In the genomic region with DNA sequence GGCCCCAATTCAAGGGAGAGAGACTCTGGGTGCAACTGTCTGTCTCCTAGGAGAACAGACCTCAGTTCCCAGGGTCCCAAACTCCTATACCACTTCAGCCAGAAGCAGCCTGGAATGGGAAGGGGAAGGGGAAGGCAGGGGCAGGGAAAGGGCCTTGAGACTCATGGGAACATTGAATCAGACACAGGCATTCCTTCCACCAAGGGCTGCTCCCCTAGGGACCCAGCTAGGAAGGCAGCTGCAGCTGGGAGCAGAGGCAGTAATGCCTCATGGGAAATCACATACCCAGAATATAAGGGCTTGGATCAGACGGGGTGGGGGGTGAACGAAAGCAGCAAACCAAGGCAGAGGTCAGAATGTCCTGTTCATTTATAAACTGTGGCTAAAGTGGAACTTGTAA, we compare ENCODE assay signal across 20 mouse cellular contexts. TPM values are rescaled to one million over a fixed set of nuclear protein-coding genes. Genes with fewer than 3 reads are reported as not detected.
DNase-seq lines count a peak whose midpoint lies in the region; ATAC-seq and TF ChIP-seq lines count a peak whose summit lies in the region.
"Had no signal": no experiment of that assay in that cellular context is flagged by ENCODE, and none has a peak within 500 bp of the region (broad histone marks: within the 10 kb centered on the region; RNA-seq: fewer than 3 reads in every experiment).

No protein-coding gene starts in this region.

- no peak for TF ChIP-seq CTCF in heart, postnatal 0 days (IDR thresholded peaks at IDR 0.05; ENCODE audit: low read depth)

- no peaks in the 10 kb centered on the region for H3K4me1 ChIP-seq in heart, embryonic 10.5 days
- peaks cover 1% of the 10 kb centered on the region for H3K4me1 ChIP-seq in kidney, embryonic 15.5 days
- H3K4me1 ChIP-seq in heart, postnatal 0 days (ENCODE audit: control insufficient read depth, insufficient read depth), result no peaks in the 10 kb centered on the region
- H3K4me1 ChIP-seq: forebrain, embryonic 12.5 days had no signal

- 93% methylated on average over 2 of the region's 2 CpGs for WGBS in heart, embryonic 10.5 days
- 92% methylated on average over 2 of the region's 2 CpGs for WGBS in kidney, embryonic 15.5 days
- WGBS in heart, postnatal 0 days, result 64% methylated on average over 2 of the region's 2 CpGs

- no peaks in the 10 kb centered on the region for H3K9me3 ChIP-seq in heart, embryonic 10.5 days
- no peaks in the 10 kb centered on the region for H3K9me3 ChIP-seq in kidney, embryonic 15.5 days (replicated peaks)
- H3K9me3 ChIP-seq in heart, postnatal 0 days (replicated peaks; ENCODE audit: control insufficient read depth, low read length), result no peaks in the 10 kb centered on the region
- H3K9me3 ChIP-seq: embryonic facial prominence, embryonic 15.5 days; forebrain, embryonic 12.5 days; neural tube, embryonic 13.5 days; stomach, embryonic 15.5 days had no signal

- ATAC-seq in kidney, embryonic 15.5 days (replicated peaks; ENCODE audit: low FRiP score), result no peak
- no peak; the same call in 1 of the 2 replicates for ATAC-seq in heart, postnatal 0 days (ENCODE audit: insufficient read depth, low read depth)

- H3K4me3 ChIP-seq in heart, embryonic 10.5 days, result no peak overlapping the region
- no peak overlapping the region for H3K4me3 ChIP-seq in kidney, embryonic 15.5 days (replicated peaks)
- no peak overlapping the region for H3K4me3 ChIP-seq in heart, postnatal 0 days (ENCODE audit: low read depth, low read length)
- H3K4me3 ChIP-seq: embryonic facial prominence, embryonic 15.5 days; forebrain, embryonic 12.5 days; neural tube, embryonic 13.5 days; stomach, embryonic 15.5 days had no signal

- TF ChIP-seq EP300 in heart, postnatal 0 days (IDR thresholded peaks at IDR 0.05; ENCODE audit: low read depth), result 0 out of 2 replicates have a peak, but pooled peaks have one; percentile 26

- H3K9ac ChIP-seq in kidney, embryonic 15.5 days, result no peak overlapping the region
- H3K9ac ChIP-seq in heart, postnatal 0 days (replicated peaks; ENCODE audit: low read depth, low read length), result no peak overlapping the region
- H3K9ac ChIP-seq: embryonic facial prominence, embryonic 15.5 days; forebrain, embryonic 12.5 days; neural tube, embryonic 13.5 days; stomach, embryonic 15.5 days had no signal

- DNase-seq in heart, adult 11 months, result peak; percentile 98
- DNase-seq in heart, embryonic 10.5 days (ENCODE audit: low spot score), result no peak
- peak; percentile 38 for DNase-seq in kidney, adult 9 months
- no peak for DNase-seq in heart, postnatal 0 days (ENCODE audit: low spot score)
- DNase-seq in lung, postnatal 10 days, result peak; percentile 49
- no peak for DNase-seq in right cerebral cortex, postnatal 25 days
- no peak for DNase-seq in Muller cell, postnatal 12 days (ENCODE audit: inconsistent ontology term)
- DNase-seq: adrenal gland, adult 2 months; B cell, adult 2 months; cerebellum, adult 8-10 months; thymus, postnatal 14 days had no signal

- H3K27me3 ChIP-seq in heart, embryonic 10.5 days (ENCODE audit: insufficient read depth, poor library complexity, severe bottlenecking), result no peaks in the 10 kb centered on the region
- no peaks in the 10 kb centered on the region for H3K27me3 ChIP-seq in kidney, embryonic 15.5 days
- no peaks in the 10 kb centered on the region for H3K27me3 ChIP-seq in heart, postnatal 0 days (ENCODE audit: control insufficient read depth, insufficient read depth, low read length)
- H3K27me3 ChIP-seq: embryonic facial prominence, embryonic 15.5 days; forebrain, embryonic 12.5 days; neural tube, embryonic 13.5 days; stomach, embryonic 15.5 days had no signal

- peaks cover 69% of the 10 kb centered on the region for H3K36me3 ChIP-seq in heart, embryonic 10.5 days
- peaks cover 67% of the 10 kb centered on the region for H3K36me3 ChIP-seq in kidney, embryonic 15.5 days
- H3K36me3 ChIP-seq in heart, postnatal 0 days (replicated peaks; ENCODE audit: control insufficient read depth, insufficient read depth, low read length), result peaks cover 58% of the 10 kb centered on the region

- no peak overlapping the region for H3K27ac ChIP-seq in heart, embryonic 10.5 days
- H3K27ac ChIP-seq in kidney, embryonic 15.5 days, result no peak overlapping the region
- no peak overlapping the region; the same call in 1 of the 2 replicates for H3K27ac ChIP-seq in heart, postnatal 0 days (ENCODE audit: low read depth)
- H3K27ac ChIP-seq: embryonic facial prominence, embryonic 15.5 days; forebrain, embryonic 12.5 days; stomach, embryonic 15.5 days had no signal

- H3K4me2 ChIP-seq in kidney, embryonic 15.5 days, result no peak overlapping the region
- no peak overlapping the region for H3K4me2 ChIP-seq in heart, postnatal 0 days (ENCODE audit: low read depth, low read length)
- H3K4me2 ChIP-seq: embryonic facial prominence, embryonic 15.5 days; forebrain, embryonic 12.5 days; neural tube, embryonic 13.5 days; stomach, embryonic 15.5 days had no signal

RNA-seq across cellular contexts. Expression of a gene that starts 2.5 kb away (rescaled TPM):
- not detected in 2 replicates for polyA plus RNA-seq in heart, embryonic 10.5 days (2016; fragmentation: Nextera tagmentation; extraction: Ambion mirVana)
- 0.48 and 0.71 TPM in 2 replicates for polyA plus RNA-seq in kidney, embryonic 15.5 days (2015; fragmentation: Nextera tagmentation; extraction: Ambion mirVana)
- total RNA-seq in heart, postnatal 0 days (2014; rRNA removed; ENCODE audit: low replicate concordance), result 4.6 and 38.7 TPM in 2 replicates
- polyA plus RNA-seq in heart, postnatal 0 days (2015; fragmentation: Nextera tagmentation; extraction: Ambion mirVana), result 11.7 and 13.2 TPM in 2 replicates
- total RNA-seq: megakaryocyte-erythroid progenitor cell, adult 5-6 weeks had no signal
- polyA plus RNA-seq: forebrain, embryonic 12.5 days; liver, embryonic 16.5 days had no signal

RNA-seq across cellular contexts. Expression of a gene that starts 18.6 kb away (rescaled TPM):
- 57.0 and 81.1 TPM in 2 replicates for polyA plus RNA-seq in heart, embryonic 10.5 days (2016; fragmentation: Nextera tagmentation; extraction: Ambion mirVana)
- polyA plus RNA-seq in kidney, embryonic 15.5 days (2015; fragmentation: Nextera tagmentation; extraction: Ambion mirVana), result 59.2 and 63.7 TPM in 2 replicates
- total RNA-seq in heart, postnatal 0 days (2014; rRNA removed; ENCODE audit: low replicate concordance), result 19.2 and 29.4 TPM in 2 replicates
- 41.1 and 42.7 TPM in 2 replicates for polyA plus RNA-seq in heart, postnatal 0 days (2015; fragmentation: Nextera tagmentation; extraction: Ambion mirVana)
- total RNA-seq: megakaryocyte-erythroid progenitor cell, adult 5-6 weeks had no signal

RNA-seq across cellular contexts. Expression of a gene that starts 42.7 kb away (rescaled TPM):
- polyA plus RNA-seq in heart, embryonic 10.5 days (2016; fragmentation: Nextera tagmentation; extraction: Ambion mirVana), result 206 and 238 TPM in 2 replicates
- polyA plus RNA-seq in kidney, embryonic 15.5 days (2015; fragmentation: Nextera tagmentation; extraction: Ambion mirVana), result 210 and 240 TPM in 2 replicates
- total RNA-seq in heart, postnatal 0 days (2014; rRNA removed; ENCODE audit: low replicate concordance), result 36.6 and 42.6 TPM in 2 replicates
- 56.7 and 59.1 TPM in 2 replicates for polyA plus RNA-seq in heart, postnatal 0 days (2015; fragmentation: Nextera tagmentation; extraction: Ambion mirVana)

RNA-seq across cellular contexts. Expression of a gene that starts 42.9 kb away (rescaled TPM):
- polyA plus RNA-seq in heart, embryonic 10.5 days (2016; fragmentation: Nextera tagmentation; extraction: Ambion mirVana), result 0.62 and 0.93 TPM in 2 replicates
- polyA plus RNA-seq in kidney, embryonic 15.5 days (2015; fragmentation: Nextera tagmentation; extraction: Ambion mirVana), result 1.2 and 1.7 TPM in 2 replicates
- not detected in 2 replicates for total RNA-seq in heart, postnatal 0 days (2014; rRNA removed; ENCODE audit: low replicate concordance)
- polyA plus RNA-seq in heart, postnatal 0 days (2015; fragmentation: Nextera tagmentation; extraction: Ambion mirVana), result 0.66 and 0.75 TPM in 2 replicates
- total RNA-seq: megakaryocyte-erythroid progenitor cell, adult 5-6 weeks had no signal

RNA-seq across cellular contexts. Expression of a gene that starts 46.8 kb away (rescaled TPM):
- polyA plus RNA-seq in heart, embryonic 10.5 days (2016; fragmentation: Nextera tagmentation; extraction: Ambion mirVana), result not detected in 2 replicates
- polyA plus RNA-seq in kidney, embryonic 15.5 days (2015; fragmentation: Nextera tagmentation; extraction: Ambion mirVana), result not detected in 2 replicates
- not detected in 2 replicates for total RNA-seq in heart, postnatal 0 days (2014; rRNA removed; ENCODE audit: low replicate concordance)
- not detected in 2 replicates for polyA plus RNA-seq in heart, postnatal 0 days (2015; fragmentation: Nextera tagmentation; extraction: Ambion mirVana)
- total RNA-seq: adrenal gland, adult 2 months; megakaryocyte-erythroid progenitor cell, adult 5-6 weeks had no signal
- polyA plus RNA-seq: adrenal gland, adult 2 months; embryonic facial prominence, embryonic 15.5 days; forebrain, embryonic 12.5 days; heart, embryonic 14.5 days; limb, embryonic 14.5 days; liver, embryonic 16.5 days; neural tube, embryonic 13.5 days; stomach, embryonic 15.5 days had no signal

Comparison
In these comparisons a context has a peak if more than half of its experiments do, and no peak if none do; other contexts are left out.
1. DNase-seq: peak in heart, adult 11 months (single experiment), kidney, adult 9 months (single experiment) and lung, postnatal 10 days (single experiment); none in heart, embryonic 10.5 days (single experiment), heart, postnatal 0 days (single experiment), right cerebral cortex, postnatal 25 days (single experiment) and Muller cell, postnatal 12 days (single experiment).